ENCODE assay signal across 10 mouse cellular contexts in the genomic region with DNA sequence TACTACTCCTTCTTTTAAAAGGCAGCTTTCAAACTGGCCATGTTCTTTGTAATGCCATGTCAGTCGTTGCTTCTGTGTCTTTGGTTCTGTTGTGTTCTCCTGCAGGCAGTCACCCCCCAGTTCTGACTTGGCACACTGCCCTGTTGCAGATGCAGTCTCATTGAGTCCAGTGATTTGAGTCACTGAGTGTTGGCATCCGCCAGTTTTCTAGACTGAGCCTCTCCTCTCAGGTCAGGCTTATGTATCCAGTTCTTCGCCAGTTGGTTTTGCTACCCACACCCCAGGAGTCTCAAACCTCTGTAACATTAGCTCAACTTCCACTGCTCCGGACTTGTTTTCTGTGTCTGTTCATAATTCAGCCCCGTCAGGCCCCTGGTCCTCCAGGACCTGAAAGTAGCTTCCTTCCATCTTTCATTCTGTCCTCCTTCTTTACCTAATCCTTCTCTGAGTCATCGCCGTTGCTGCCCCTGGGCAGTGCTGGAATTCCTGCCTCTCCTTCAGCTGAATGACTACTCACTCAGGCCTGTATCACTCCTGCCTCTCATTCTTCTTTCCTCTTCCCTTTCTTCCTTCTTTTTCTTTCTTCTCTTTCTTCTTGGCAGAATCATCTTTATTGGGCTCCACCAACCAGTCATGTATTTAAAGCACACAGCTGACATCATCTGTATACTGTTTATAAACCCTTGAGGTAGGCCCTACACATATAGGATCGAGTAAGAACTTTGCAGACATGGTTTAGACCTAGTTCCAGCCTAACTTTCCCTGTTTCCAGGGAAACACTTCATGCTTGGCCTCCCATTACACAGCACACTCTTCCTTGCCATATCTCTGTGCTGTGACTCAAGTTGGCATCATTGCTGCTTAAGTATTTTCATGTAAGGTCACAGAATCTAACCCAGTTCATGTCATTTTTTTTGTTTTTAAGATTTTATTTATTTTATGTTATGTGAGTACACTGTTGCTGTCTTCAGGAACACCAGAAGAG. TPM values are rescaled to one million over a fixed set of nuclear protein-coding genes. Genes with fewer than 3 reads are reported as not detected.
A peak's percentile ranks its signal among the peaks of the same experiment; 100 is the strongest.
DNase-seq lines count a peak whose midpoint lies in the region; ATAC-seq and TF ChIP-seq lines count a peak whose summit lies in the region.
"Had no signal": no experiment of that assay in that cellular context is flagged by ENCODE, and none has a peak within 500 bp of the region (broad histone marks: within the 10 kb centered on the region; RNA-seq: fewer than 3 reads in every experiment).

No protein-coding gene starts in this region.

- no peak for TF ChIP-seq EP300 in heart, postnatal 0 days (IDR thresholded peaks at IDR 0.05; ENCODE audit: low read depth)

- no peaks in the 10 kb centered on the region for H3K4me1 ChIP-seq in heart, postnatal 0 days (ENCODE audit: control insufficient read depth, insufficient read depth)
- H3K4me1 ChIP-seq: midbrain, embryonic 12.5 days had no signal

- TF ChIP-seq CTCF in heart, postnatal 0 days (IDR thresholded peaks at IDR 0.05; ENCODE audit: low read depth) = no peak

- no peak overlapping the region for H3K4me3 ChIP-seq in heart, postnatal 0 days (ENCODE audit: low read depth, low read length)
- H3K4me3 ChIP-seq: midbrain, embryonic 12.5 days had no signal

- peaks cover 14% of the 10 kb centered on the region; the same call in 1 of the 2 replicates for H3K36me3 ChIP-seq in heart, postnatal 0 days (replicated peaks; ENCODE audit: control insufficient read depth, insufficient read depth, low read length)

- peak; percentile 16 for DNase-seq in heart, postnatal 0 days (ENCODE audit: low spot score)
- no peak for DNase-seq in heart, adult 11 months
- peak; percentile 46 to 53 for DNase-seq in right cerebral cortex, adult 2 months (ENCODE audit: low spot score in 2 of 2)
- DNase-seq in right cerebral cortex, postnatal 36 days (ENCODE audit: low spot score in 2 of 2) = no peak
- peak; percentile 21 for DNase-seq in cerebellum, adult 9-10 months
- DNase-seq in embryo, embryonic 10 days (ENCODE audit: low spot score) = no peak
- no peak for DNase-seq in testis, postnatal 10 days (ENCODE audit: low spot score)
- DNase-seq: embryo, embryonic 11 days; thymus, postnatal 36 days had no signal

- H3K4me2 ChIP-seq in heart, postnatal 0 days (ENCODE audit: low read depth, low read length) = 0 out of 2 replicates have a peak overlapping the region, but pooled peaks have one; percentile 0
- H3K4me2 ChIP-seq: midbrain, embryonic 12.5 days had no signal

- no peak overlapping the region for H3K9ac ChIP-seq in heart, postnatal 0 days (replicated peaks; ENCODE audit: low read depth, low read length)
- H3K9ac ChIP-seq: midbrain, embryonic 12.5 days had no signal

- WGBS in heart, postnatal 0 days = 59% methylated on average over 8 of the region's 8 CpGs

- H3K27me3 ChIP-seq in heart, postnatal 0 days (ENCODE audit: control insufficient read depth, insufficient read depth, low read length) = no peaks in the 10 kb centered on the region
- H3K27me3 ChIP-seq: midbrain, embryonic 12.5 days had no signal

- no peaks in the 10 kb centered on the region for H3K9me3 ChIP-seq in heart, postnatal 0 days (replicated peaks; ENCODE audit: control insufficient read depth, low read length)
- H3K9me3 ChIP-seq: midbrain, embryonic 12.5 days had no signal

- H3K27ac ChIP-seq in heart, postnatal 0 days (ENCODE audit: low read depth) = no peak overlapping the region
- H3K27ac ChIP-seq: midbrain, embryonic 12.5 days had no signal

- no peak for ATAC-seq in heart, postnatal 0 days (ENCODE audit: insufficient read depth, low read depth)

RNA-seq across cellular contexts. Expression of a gene that starts 41.3 kb away (rescaled TPM):
- 0.19 and 1.9 TPM in 2 replicates for total RNA-seq in heart, postnatal 0 days (2014; rRNA removed; ENCODE audit: low replicate concordance)
- 0.36 TPM in 2 replicates for polyA plus RNA-seq in heart, postnatal 0 days (2015; fragmentation: Nextera tagmentation; extraction: Ambion mirVana)

RNA-seq across cellular contexts. Expression of a gene that starts 52.4 kb away (rescaled TPM):
- 2.2 and 2.3 TPM in 2 replicates for total RNA-seq in heart, postnatal 0 days (2014; rRNA removed; ENCODE audit: low replicate concordance)
- polyA plus RNA-seq in heart, postnatal 0 days (2015; fragmentation: Nextera tagmentation; extraction: Ambion mirVana) = 0.67 and 0.80 TPM in 2 replicates

Comparison
In these comparisons a context has a peak if more than half of its experiments do, and no peak if none do; other contexts are left out.
1. DNase-seq: peak in heart, postnatal 0 days (single experiment), right cerebral cortex, adult 2 months (2 of 2) and cerebellum, adult 9-10 months (single experiment); none in heart, adult 11 months (single experiment), right cerebral cortex, postnatal 36 days (0 of 2), embryo, embryonic 10 days (single experiment) and testis, postnatal 10 days (single experiment).